Mouse (Mus musculus) testis, postnatal 14 days (tissue): Measurements from ENCODE around the gene Zfp369.

ENCODE experiments used
- DNase-seq: peaks from one replicate; pipeline ENCODE4 v3.0.0; 2021; ENCODE audit warnings: low spot score

Zfp369 gene

GRCm38 (mm10) chr13:65278383-65279341, at the start of gene Zfp369:
TSS of gene Zfp369 (plus strand) at chr13:65278814.
- DNase-seq, result peak; percentile 93

- DNase-seq, result no peak
Measured at GRCm38 (mm10) chr13:65237211-65237610, 41.4 kb upstream of the Zfp369 start.

GRCm38 (mm10) chr13:65240509-65241098, 38.0 kb upstream of the Zfp369 start:
- DNase-seq, result peak; percentile 95

- peak; percentile 94 for DNase-seq
Measured at GRCm38 (mm10) chr13:65241099-65241626, 37.5 kb upstream of the Zfp369 start.

- DNase-seq, result no peak
Measured at GRCm38 (mm10) chr13:65241627-65242318, 36.8 kb upstream of the Zfp369 start.

- no peak for DNase-seq
Measured at GRCm38 (mm10) chr13:65242319-65242787, 36.3 kb upstream of the Zfp369 start.

- DNase-seq, result no peak
Measured at GRCm38 (mm10) chr13:65243273-65243672, 35.3 kb upstream of the Zfp369 start.

GRCm38 (mm10) chr13:65258175-65258954, 20.2 kb upstream of the Zfp369 start:
- peak; percentile 58 for DNase-seq

GRCm38 (mm10) chr13:65259239-65259638, 19.4 kb upstream of the Zfp369 start, which contains the start of gene Gm10775:
TSS of gene Gm10775 (plus strand) at chr13:65259539.
- DNase-seq, result no peak

GRCm38 (mm10) chr13:65262086-65262485, 16.5 kb upstream of the Zfp369 start:
- no peak for DNase-seq

- DNase-seq, result no peak
Measured at GRCm38 (mm10) chr13:65277994-65278382, 626 bp upstream of the Zfp369 start.

- DNase-seq, result no peak
Measured at GRCm38 (mm10) chr13:65286771-65287170, 8.2 kb downstream of the Zfp369 start.

GRCm38 (mm10) chr13:65296354-65296753, 17.7 kb downstream of the Zfp369 start:
- no peak for DNase-seq

GRCm38 (mm10) chr13:65310849-65311248, 32.2 kb downstream of the Zfp369 start:
- DNase-seq, result peak; percentile 32

GRCm38 (mm10) chr13:65311311-65311755, 32.7 kb downstream of the Zfp369 start:
- peak; percentile 20 for DNase-seq

- DNase-seq, result no peak
Measured at GRCm38 (mm10) chr13:65311826-65312225, 33.2 kb downstream of the Zfp369 start.

GRCm38 (mm10) chr13:65348501-65348900, 69.9 kb downstream of the Zfp369 start:
- DNase-seq, result peak; percentile 37

GRCm38 (mm10) chr13:65351768-65352167, 73.2 kb downstream of the Zfp369 start:
- DNase-seq, result peak; percentile 50
